Mouse (Mus musculus): ENCODE data around the gene Dnah3. TPM values are rescaled to one million over a fixed set of nuclear protein-coding genes. Genes with fewer than 3 reads are reported as not detected.

Gene Dnah3
- total RNA-seq, 2 experiments from 2014 or later, result 0.13 to 0.14 TPM

GRCm38 (mm10) chr7:119911727-119912126 lies 183.4 kb downstream of the Dnah3 start:
- Histone ChIP-seq H3K27ac (no peak overlapping the region), H3K4me3 (no peak overlapping the region)
- intact Hi-C loops (cut with DNase I), result no loop called here
- TF ChIP-seq CTCF (IDR thresholded peaks at IDR 0.05), result no peak
- DNase-seq, result no peak

- intact Hi-C loops (cut with DNase I), result no loop called here
- TF ChIP-seq CTCF (IDR thresholded peaks at IDR 0.05), result no peak
- Histone ChIP-seq H3K27ac (no peak overlapping the region), H3K4me3 (no peak overlapping the region)
- no peak for DNase-seq
Measured at GRCm38 (mm10) chr7:119906523-119907215, 188.4 kb downstream of the Dnah3 start.

- Histone ChIP-seq H3K27ac (peak overlapping the region; percentile 100; the same call in 1 of the 2 replicates), H3K4me3 (no peak overlapping the region)
- DNase-seq, result no peak
- TF ChIP-seq CTCF (IDR thresholded peaks at IDR 0.05), result no peak
- intact Hi-C loops (cut with DNase I), result loop anchor here (5.0 kb wide), 1 partner anchor 37 kb away; no protein-coding TSS in a partner anchor
Measured at GRCm38 (mm10) chr7:119899386-119900057, 195.6 kb downstream of the Dnah3 start.

GRCm38 (mm10) chr7:119898247-119898856 lies 196.7 kb downstream of the Dnah3 start:
- no peak for TF ChIP-seq CTCF (IDR thresholded peaks at IDR 0.05)

GRCm38 (mm10) chr7:119897521-119898109 lies 197.5 kb downstream of the Dnah3 start:
- intact Hi-C loops (cut with DNase I), result loop anchor here (5.0 kb wide), 1 partner anchor 35 kb away; no protein-coding TSS in a partner anchor
- Histone ChIP-seq H3K27ac (peak overlapping the region; percentile 100), H3K4me3 (no peak overlapping the region)
- DNase-seq, result no peak
- TF ChIP-seq CTCF (IDR thresholded peaks at IDR 0.05), result no peak

More at GRCm38 (mm10) chr7:119898247-119898856, 196.7 kb downstream of the Dnah3 start:
- intact Hi-C loops (cut with DNase I), result loop anchor here (5.0 kb wide), 1 partner anchor 36 kb away; no protein-coding TSS in a partner anchor
- no peak overlapping the region for H3K4me3 ChIP-seq
- DNase-seq, result no peak
- peak overlapping the region; percentile 100 for H3K27ac ChIP-seq

- peak within 1 kb of the TSS; percentile 93 for H3K4me3 ChIP-seq
- DNase-seq, result peak; percentile 99
- no peak for TF ChIP-seq CTCF (IDR thresholded peaks at IDR 0.05)
- intact Hi-C loops (cut with DNase I), result loop anchor here (5.0 kb wide), 1 partner anchor 34 kb away; no protein-coding TSS in a partner anchor
- peak within 1 kb of the TSS; percentile 100 for H3K27ac ChIP-seq
Measured at GRCm38 (mm10) chr7:119895639-119896512, 199.2 kb downstream of the Dnah3 start, which contains the start of the genes Lyrm1 and Dcun1d3. Gene Lyrm1 (plus strand): TSS chr7:119895861. Gene Dcun1d3 (minus strand): TSS chr7:119896298.

GRCm38 (mm10) chr7:119894818-119895544 lies 200.1 kb downstream of the Dnah3 start:
- DNase-seq, result no peak
- TF ChIP-seq CTCF (IDR thresholded peaks at IDR 0.05), result no peak
- intact Hi-C loops (cut with DNase I), result loop anchor here (5.0 kb wide), 2 partner anchors 33 to 207 kb away; partner anchors contain the start of gene Tmem159
- Histone ChIP-seq H3K27ac (peak overlapping the region; percentile 100), H3K4me3 (peak overlapping the region; percentile 93)

GRCm38 (mm10) chr7:119892742-119893141 lies 202.3 kb downstream of the Dnah3 start:
- intact Hi-C loops (cut with DNase I), result loop anchor here (5.0 kb wide), 1 partner anchor 210 kb away; the partner anchor contains the start of gene Tmem159
- Histone ChIP-seq H3K27ac (peak overlapping the region; percentile 100), H3K4me3 (peak overlapping the region; percentile 93; the same call in 1 of the 2 replicates)
- DNase-seq, result no peak
- no peak for TF ChIP-seq CTCF (IDR thresholded peaks at IDR 0.05)

- DNase-seq, result no peak
- H3K4me3 ChIP-seq, result no peak overlapping the region
- no peak for TF ChIP-seq CTCF (IDR thresholded peaks at IDR 0.05)
- H3K27ac ChIP-seq, result peak overlapping the region; percentile 55
- intact Hi-C loops (cut with DNase I), result loop anchor here (5.0 kb wide), 1 partner anchor 210 kb away; the partner anchor contains the start of gene Tmem159
Measured at GRCm38 (mm10) chr7:119892198-119892597, 202.9 kb downstream of the Dnah3 start.

GRCm38 (mm10) chr7:119887887-119888286 lies 207.2 kb downstream of the Dnah3 start:
- intact Hi-C loops (cut with DNase I), result no loop called here
- Histone ChIP-seq H3K4me3 (no peak overlapping the region), H3K27ac (no peak overlapping the region)
- DNase-seq, result no peak
- no peak for TF ChIP-seq CTCF (IDR thresholded peaks at IDR 0.05)

- Histone ChIP-seq H3K27ac (peak overlapping the region; percentile 73; the same call in 1 of the 2 replicates), H3K4me3 (no peak overlapping the region)
- no peak for DNase-seq
- intact Hi-C loops (cut with DNase I), result no loop called here
- no peak for TF ChIP-seq CTCF (IDR thresholded peaks at IDR 0.05)
Measured at GRCm38 (mm10) chr7:119881229-119881628, 213.9 kb downstream of the Dnah3 start.

Data from gastrocnemius, adult 2 months (tissue).